Mouse (Mus musculus) midbrain, embryonic 16.5 days (tissue): Measurements from ENCODE around the gene Fbxo33. TPM values are rescaled to one million over a fixed set of nuclear protein-coding genes. Genes with fewer than 3 reads are reported as not detected.
A peak's percentile ranks its signal among the peaks of the same experiment; 100 is the strongest.

Experiments
- ATAC-seq: fragments of 200-750 bp; cut with Nextera tagmentation; 2 replicates; pipeline ENCODE4 v1.8.0; 2017; ENCODE audit warnings: moderate TSS enrichment
- H3K27ac ChIP-seq: fragments of 300-500 bp; sonication (generic); 2 replicates; pipeline ENCODE4 v1.5.1; 2014; ENCODE audit warnings: mild to moderate bottlenecking, low read length, mixed read lengths
- H3K27me3 ChIP-seq: fragments of 300-500 bp; sonication (generic); 2 replicates; pipeline ENCODE4 v1.6.1; 2014; ENCODE audit warnings: low read depth, low read length, mixed read lengths; ENCODE audit not compliant: control insufficient read depth, insufficient read depth
- H3K36me3 ChIP-seq: fragments of 300-500 bp; sonication (generic); 2 replicates; pipeline ENCODE4 v1.6.1; 2014; ENCODE audit warnings: mild to moderate bottlenecking, low read length, moderate library complexity, mixed read lengths; ENCODE audit not compliant: control insufficient read depth, insufficient read depth
- H3K4me1 ChIP-seq: fragments of 300-500 bp; sonication (generic); 2 replicates; pipeline ENCODE4 v1.6.1; 2014; ENCODE audit warnings: mild to moderate bottlenecking, low read length, mixed read lengths; ENCODE audit not compliant: control insufficient read depth, insufficient read depth
- H3K4me2 ChIP-seq: fragments of 300-500 bp; sonication (generic); 2 replicates; pipeline ENCODE4 v1.6.1; 2014; ENCODE audit warnings: mild to moderate bottlenecking, low read length, mixed read lengths
- H3K4me3 ChIP-seq: fragments of 300-500 bp; sonication (generic); 2 replicates; pipeline ENCODE4 v1.5.1; 2014; ENCODE audit warnings: low read depth, mild to moderate bottlenecking, low read length, moderate library complexity, mixed read lengths
- H3K9ac ChIP-seq: fragments of 300-500 bp; sonication (generic); 2 replicates; pipeline ENCODE4 v1.6.1; 2014; ENCODE audit warnings: low read depth, low read length, mixed read lengths
- H3K9me3 ChIP-seq: fragments of 300-500 bp; sonication (generic); replicated peaks from 2 replicates; pipeline ENCODE4 v1.6.1; 2014; ENCODE audit warnings: mild to moderate bottlenecking, low read length, mixed read lengths; ENCODE audit not compliant: control insufficient read depth, poor library complexity, severe bottlenecking
- WGBS: fragments of 180-500 bp; shearing (Covaris S2); extraction: QIAGEN DNeasy Blood & Tissue Kit; methylation state at CpG from one replicate; pipeline ENCODE4 v1.1.7; 2014; 5-methylcytosine and 5-hydroxymethylcytosine counted together
- polyA plus RNA-seq: library from polyadenylated mRNA; unstranded; fragments of >200 nt; fragmentation: Nextera tagmentation; extraction: Ambion mirVana; gene quantifications from 2 replicates; pipeline ENCODE4 v1.2.1, GENCODE M21; 2015

Fbxo33 gene
- polyA plus RNA-seq, result 6.5 and 6.9 TPM in 2 replicates

- peak within 1 kb of the TSS; percentile 73 for H3K4me2 ChIP-seq
- peak; percentile 96 for ATAC-seq
- peak within 1 kb of the TSS; percentile 94 for H3K9ac ChIP-seq
- H3K36me3 ChIP-seq, result no peaks in the 10 kb centered on the region
- H3K4me1 ChIP-seq, result peaks cover 29% of the 10 kb centered on the region
- peak within 1 kb of the TSS; percentile 98 for H3K27ac ChIP-seq
- H3K4me3 ChIP-seq, result peak within 1 kb of the TSS; percentile 98
- WGBS, result under 1% methylated on average over 98 of the region's 109 CpGs
- H3K9me3 ChIP-seq, result no peaks in the 10 kb centered on the region
- H3K27me3 ChIP-seq, result no peaks in the 10 kb centered on the region
Measured at GRCm38 (mm10) chr12:59219325-59220225, at the start of gene Fbxo33. TSS of gene Fbxo33 (minus strand) at chr12:59219725.

GRCm38 (mm10) chr12:59265942-59266231 is 46.4 kb upstream of the Fbxo33 start:
- Histone ChIP-seq H3K4me2 (peak overlapping the region; percentile 58), H3K36me3 (no peaks in the 10 kb centered on the region), H3K9ac (peak overlapping the region; percentile 50), H3K27ac (peak overlapping the region; percentile 80), H3K9me3 (no peaks in the 10 kb centered on the region), H3K4me3 (peak overlapping the region; percentile 29), H3K4me1 (peaks cover 14% of the 10 kb centered on the region), H3K27me3 (no peaks in the 10 kb centered on the region)
- 29% methylated on average over 4 of the region's 4 CpGs for WGBS
- ATAC-seq, result peak; percentile 72

- WGBS, result 25% methylated on average over 15 of the region's 15 CpGs
- H3K27ac ChIP-seq, result peak overlapping the region; percentile 80
- peaks cover 20% of the 10 kb centered on the region for H3K4me1 ChIP-seq
- no peaks in the 10 kb centered on the region for H3K36me3 ChIP-seq
- ATAC-seq, result peak; percentile 81
- no peaks in the 10 kb centered on the region for H3K27me3 ChIP-seq
- no peaks in the 10 kb centered on the region for H3K9me3 ChIP-seq
- peak overlapping the region; percentile 29 for H3K4me3 ChIP-seq
- H3K9ac ChIP-seq, result peak overlapping the region; percentile 50
- peak overlapping the region; percentile 58 for H3K4me2 ChIP-seq
Measured at GRCm38 (mm10) chr12:59265207-59265941, 45.8 kb upstream of the Fbxo33 start.

- no peaks in the 10 kb centered on the region for H3K27me3 ChIP-seq
- no peaks in the 10 kb centered on the region for H3K9me3 ChIP-seq
- no peak overlapping the region for H3K4me3 ChIP-seq
- no peak for ATAC-seq
- H3K36me3 ChIP-seq, result no peaks in the 10 kb centered on the region
- peaks cover 24% of the 10 kb centered on the region for H3K4me1 ChIP-seq
- H3K9ac ChIP-seq, result no peak overlapping the region
- 87% methylated on average over 3 of the region's 3 CpGs for WGBS
- H3K4me2 ChIP-seq, result no peak overlapping the region
- H3K27ac ChIP-seq, result no peak overlapping the region
Measured at GRCm38 (mm10) chr12:59262841-59263240, 43.3 kb upstream of the Fbxo33 start.

GRCm38 (mm10) chr12:59260798-59261197 is 41.3 kb upstream of the Fbxo33 start:
- no peak overlapping the region for H3K9ac ChIP-seq
- peak; percentile 53 for ATAC-seq
- 47% methylated on average over 2 of the region's 2 CpGs for WGBS

GRCm38 (mm10) chr12:59260362-59260761 is 40.8 kb upstream of the Fbxo33 start:
- Histone ChIP-seq H3K4me2 (no peak overlapping the region), H3K36me3 (no peaks in the 10 kb centered on the region), H3K4me1 (peaks cover 19% of the 10 kb centered on the region), H3K9me3 (no peaks in the 10 kb centered on the region), H3K9ac (no peak overlapping the region), H3K27me3 (no peaks in the 10 kb centered on the region), H3K4me3 (no peak overlapping the region), H3K27ac (peak overlapping the region; percentile 88)
- ATAC-seq, result peak; percentile 86

More at GRCm38 (mm10) chr12:59260798-59261197, 41.3 kb upstream of the Fbxo33 start:
- Histone ChIP-seq H3K9me3 (no peaks in the 10 kb centered on the region), H3K27ac (peak overlapping the region; percentile 88), H3K4me2 (no peak overlapping the region), H3K4me3 (no peak overlapping the region), H3K36me3 (no peaks in the 10 kb centered on the region), H3K4me1 (peaks cover 21% of the 10 kb centered on the region), H3K27me3 (no peaks in the 10 kb centered on the region)

- no peaks in the 10 kb centered on the region for H3K9me3 ChIP-seq
- H3K27me3 ChIP-seq, result no peaks in the 10 kb centered on the region
- no peaks in the 10 kb centered on the region for H3K36me3 ChIP-seq
- WGBS, result 89% methylated on average over 5 of the region's 5 CpGs
- no peak overlapping the region for H3K9ac ChIP-seq
- ATAC-seq, result no peak
- H3K27ac ChIP-seq, result no peak overlapping the region
- H3K4me1 ChIP-seq, result peaks cover 19% of the 10 kb centered on the region
- H3K4me3 ChIP-seq, result no peak overlapping the region
- H3K4me2 ChIP-seq, result no peak overlapping the region
Measured at GRCm38 (mm10) chr12:59259015-59259414, 39.5 kb upstream of the Fbxo33 start.

- Histone ChIP-seq H3K4me3 (no peak overlapping the region), H3K9ac (no peak overlapping the region), H3K9me3 (no peaks in the 10 kb centered on the region), H3K4me2 (no peak overlapping the region), H3K36me3 (no peaks in the 10 kb centered on the region), H3K4me1 (no peaks in the 10 kb centered on the region), H3K27me3 (no peaks in the 10 kb centered on the region), H3K27ac (no peak overlapping the region)
- ATAC-seq, result no peak
- 91% methylated on average over 2 of the region's 2 CpGs for WGBS
Measured at GRCm38 (mm10) chr12:59250259-59250827, 30.8 kb upstream of the Fbxo33 start.

GRCm38 (mm10) chr12:59248969-59249368 is 29.4 kb upstream of the Fbxo33 start:
- H3K36me3 ChIP-seq, result no peaks in the 10 kb centered on the region
- H3K4me3 ChIP-seq, result no peak overlapping the region
- ATAC-seq, result no peak
- H3K27me3 ChIP-seq, result no peaks in the 10 kb centered on the region
- no peaks in the 10 kb centered on the region for H3K9me3 ChIP-seq
- no peaks in the 10 kb centered on the region for H3K4me1 ChIP-seq
- 76% methylated on average over 1 of the region's 1 CpGs for WGBS
- H3K27ac ChIP-seq, result no peak overlapping the region
- H3K9ac ChIP-seq, result no peak overlapping the region
- no peak overlapping the region for H3K4me2 ChIP-seq
